Mouse (Mus musculus) kidney, embryonic 16.5 days (tissue): ENCODE measurements around the gene Mast4. TPM values are rescaled to one million over a fixed set of nuclear protein-coding genes. Genes with fewer than 3 reads are reported as not detected.

Source experiments
- ATAC-seq: fragments of 200-750 bp; cut with Nextera tagmentation; 2 replicates; pipeline ENCODE4 v1.8.0; 2017; ENCODE audit warnings: moderate TSS enrichment; ENCODE audit not compliant: low FRiP score, low TSS enrichment
- H3K27ac ChIP-seq: fragments of 300-500 bp; sonication (generic); 2 replicates; pipeline ENCODE4 v1.5.1; 2014; ENCODE audit warnings: low read length
- H3K27me3 ChIP-seq: fragments of 300-500 bp; sonication (generic); 2 replicates; pipeline ENCODE4 v1.6.1; 2014; ENCODE audit warnings: low read length, control low read depth, mixed read lengths; ENCODE audit not compliant: insufficient read depth
- H3K36me3 ChIP-seq: fragments of 300-500 bp; sonication (generic); 2 replicates; pipeline ENCODE4 v1.6.1; 2014; ENCODE audit warnings: low read length, control low read depth, mixed read lengths; ENCODE audit not compliant: insufficient read depth
- H3K4me1 ChIP-seq: fragments of 300-500 bp; sonication (generic); 2 replicates; pipeline ENCODE4 v1.6.1; 2014; ENCODE audit warnings: low read length, control low read depth, mixed read lengths; ENCODE audit not compliant: insufficient read depth
- H3K4me2 ChIP-seq: fragments of 300-500 bp; sonication (generic); replicated peaks from 2 replicates; pipeline ENCODE4 v1.6.1; 2014; ENCODE audit warnings: low read depth, low read length
- H3K4me3 ChIP-seq: fragments of 300-500 bp; sonication (generic); 2 replicates; pipeline ENCODE4 v1.5.1; 2014; ENCODE audit warnings: mild to moderate bottlenecking, low read length
- H3K9ac ChIP-seq: fragments of 300-500 bp; sonication (generic); replicated peaks from 2 replicates; pipeline ENCODE4 v1.6.1; 2014; ENCODE audit warnings: low read length
- H3K9me3 ChIP-seq: fragments of 300-500 bp; sonication (generic); 2 replicates; pipeline ENCODE4 v1.6.1; 2016; ENCODE audit warnings: low read length, control low read depth
- WGBS: fragments of 180-500 bp; shearing (Covaris S2); extraction: QIAGEN DNeasy Blood & Tissue Kit; methylation state at CpG from one replicate; pipeline ENCODE4 v1.1.7; 2014; 5-methylcytosine and 5-hydroxymethylcytosine counted together
- polyA plus RNA-seq: library from polyadenylated mRNA; unstranded; fragments of >200 nt; fragmentation: Nextera tagmentation; extraction: Ambion mirVana; gene quantifications from 2 replicates; pipeline ENCODE4 v1.2.1, GENCODE M21; 2015

The Mast4 gene
- polyA plus RNA-seq, 1 experiment from 2014 or later = 19.9 TPM

- no peak overlapping the region for H3K4me3 ChIP-seq
- no peak overlapping the region for H3K4me2 ChIP-seq
- no peak overlapping the region for H3K27ac ChIP-seq
- H3K4me1 ChIP-seq = no peaks in the 10 kb centered on the region
- H3K9ac ChIP-seq = no peak overlapping the region
- ATAC-seq = no peak
- H3K9me3 ChIP-seq = no peaks in the 10 kb centered on the region
- H3K27me3 ChIP-seq = no peaks in the 10 kb centered on the region
- 85% methylated on average over 7 of the region's 7 CpGs for WGBS
- peaks cover 10% of the 10 kb centered on the region; the same call in 1 of the 2 replicates for H3K36me3 ChIP-seq
Measured at GRCm38 (mm10) chr13:102783531-102784310, 550.6 kb downstream of the Mast4 start.

DNA sequence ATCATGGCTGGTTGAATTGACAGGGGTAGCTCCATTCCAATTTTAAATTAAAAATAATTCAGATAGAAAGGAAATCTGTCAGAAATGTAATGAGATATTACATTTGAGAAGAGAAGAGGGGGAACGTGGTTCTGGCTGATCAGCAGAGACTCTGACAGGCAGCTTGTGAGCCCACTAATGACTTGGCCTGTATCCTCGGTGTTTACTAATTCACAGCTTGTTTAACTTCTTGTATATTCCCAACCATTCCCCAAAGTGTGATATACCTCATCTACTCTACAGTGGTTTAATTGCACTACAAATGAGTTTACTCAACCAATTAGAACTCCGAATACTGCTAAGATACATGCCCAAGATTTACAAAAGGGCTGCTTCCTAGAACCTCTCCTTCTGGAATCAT is 555.0 kb downstream of the Mast4 start:
- H3K27ac ChIP-seq = no peak overlapping the region
- H3K4me3 ChIP-seq = no peak overlapping the region
- H3K9me3 ChIP-seq = no peaks in the 10 kb centered on the region
- H3K9ac ChIP-seq = no peak overlapping the region
- 89% methylated on average over 3 of the region's 3 CpGs for WGBS
- no peak for ATAC-seq
- no peak overlapping the region for H3K4me2 ChIP-seq
- H3K27me3 ChIP-seq = no peaks in the 10 kb centered on the region
- 0 out of 2 replicates have a peak, but pooled peaks cover 2% of the 10 kb centered on the region for H3K36me3 ChIP-seq
- 0 out of 2 replicates have a peak, but pooled peaks cover 3% of the 10 kb centered on the region for H3K4me1 ChIP-seq

- 100% methylated on average over 3 of the region's 3 CpGs for WGBS
- Histone ChIP-seq H3K4me1 (0 out of 2 replicates have a peak, but pooled peaks cover 3% of the 10 kb centered on the region), H3K9me3 (no peaks in the 10 kb centered on the region), H3K27ac (no peak overlapping the region), H3K4me3 (no peak overlapping the region), H3K9ac (no peak overlapping the region), H3K27me3 (no peaks in the 10 kb centered on the region), H3K36me3 (peaks cover 6% of the 10 kb centered on the region; the same call in 1 of the 2 replicates), H3K4me2 (no peak overlapping the region)
- ATAC-seq = no peak
Measured at GRCm38 (mm10) chr13:102778859-102779258, 555.4 kb downstream of the Mast4 start.

DNA sequence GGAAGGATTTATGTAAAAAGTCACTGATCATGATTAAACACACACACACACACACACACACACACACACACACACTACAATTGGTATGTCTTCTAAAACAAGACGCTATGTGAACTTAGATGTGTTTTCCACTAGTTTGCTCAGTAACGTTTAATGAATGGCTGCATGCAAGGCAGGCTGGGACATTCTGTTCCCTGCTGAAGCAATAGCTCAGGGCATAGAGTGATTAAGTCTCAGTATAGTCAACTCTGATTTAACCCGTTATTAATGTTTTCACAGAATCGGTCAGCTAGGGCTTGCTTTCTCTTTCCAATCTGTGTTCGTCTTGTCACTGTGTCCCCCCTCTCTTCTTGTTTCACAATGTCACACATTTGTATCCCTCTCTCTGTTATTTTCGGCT is 558.8 kb downstream of the Mast4 start:
- ATAC-seq = no peak
- no peak overlapping the region for H3K4me3 ChIP-seq
- H3K27me3 ChIP-seq = no peaks in the 10 kb centered on the region
- peaks cover 9% of the 10 kb centered on the region; the same call in 1 of the 2 replicates for H3K36me3 ChIP-seq
- H3K4me2 ChIP-seq = no peak overlapping the region
- no peaks in the 10 kb centered on the region for H3K9me3 ChIP-seq
- no peak overlapping the region for H3K27ac ChIP-seq
- 84% methylated on average over 6 of the region's 6 CpGs for WGBS
- H3K9ac ChIP-seq = no peak overlapping the region
- H3K4me1 ChIP-seq = peaks cover 3% of the 10 kb centered on the region; the same call in 1 of the 2 replicates

- H3K9ac ChIP-seq = no peak overlapping the region
- H3K9me3 ChIP-seq = no peaks in the 10 kb centered on the region
- no peak overlapping the region for H3K4me3 ChIP-seq
- peaks cover 3% of the 10 kb centered on the region; the same call in 1 of the 2 replicates for H3K4me1 ChIP-seq
- H3K4me2 ChIP-seq = no peak overlapping the region
- WGBS = 53% methylated on average over 7 of the region's 7 CpGs
- ATAC-seq = peak; percentile 69
- H3K27ac ChIP-seq = peak overlapping the region; percentile 64; the same call in 1 of the 2 replicates
- H3K36me3 ChIP-seq = peaks cover 11% of the 10 kb centered on the region; the same call in 1 of the 2 replicates
- no peaks in the 10 kb centered on the region for H3K27me3 ChIP-seq
Measured at GRCm38 (mm10) chr13:102774786-102775201, 559.5 kb downstream of the Mast4 start.

DNA sequence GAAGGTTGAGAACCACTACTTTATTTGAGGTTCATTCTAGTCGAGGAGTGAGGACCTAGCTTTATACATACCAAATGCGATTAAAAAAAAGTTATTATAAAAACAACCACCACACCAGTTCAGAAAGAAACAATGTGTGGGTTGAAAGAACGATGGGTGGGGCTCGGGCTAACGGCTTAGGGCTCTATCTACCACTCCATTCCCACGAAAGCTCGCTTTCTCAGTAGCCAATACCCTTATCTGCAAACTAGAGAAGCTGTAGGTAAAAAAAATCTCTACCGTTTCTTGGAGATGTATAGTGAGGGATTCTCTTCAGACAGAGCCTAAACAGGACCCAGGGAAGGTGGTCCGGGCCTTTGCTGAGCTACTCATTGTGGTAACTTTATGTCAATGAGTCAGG is 561.1 kb downstream of the Mast4 start:
- H3K4me2 ChIP-seq = no peak overlapping the region
- H3K27me3 ChIP-seq = no peaks in the 10 kb centered on the region
- no peaks in the 10 kb centered on the region for H3K9me3 ChIP-seq
- ATAC-seq = no peak
- H3K9ac ChIP-seq = no peak overlapping the region
- H3K4me3 ChIP-seq = no peak overlapping the region
- H3K4me1 ChIP-seq = peaks cover 3% of the 10 kb centered on the region; the same call in 1 of the 2 replicates
- 92% methylated on average over 9 of the region's 9 CpGs for WGBS
- H3K27ac ChIP-seq = no peak overlapping the region
- H3K36me3 ChIP-seq = peaks cover 11% of the 10 kb centered on the region; the same call in 1 of the 2 replicates

GRCm38 (mm10) chr13:102770194-102770593 is 564.1 kb downstream of the Mast4 start:
- Histone ChIP-seq H3K27ac (no peak overlapping the region), H3K4me1 (peaks cover 3% of the 10 kb centered on the region; the same call in 1 of the 2 replicates), H3K9me3 (no peaks in the 10 kb centered on the region), H3K27me3 (no peaks in the 10 kb centered on the region), H3K4me3 (no peak overlapping the region), H3K36me3 (peaks cover 23% of the 10 kb centered on the region; the same call in 1 of the 2 replicates), H3K4me2 (no peak overlapping the region), H3K9ac (no peak overlapping the region)
- ATAC-seq = no peak
- 35% methylated on average over 8 of the region's 8 CpGs for WGBS

DNA sequence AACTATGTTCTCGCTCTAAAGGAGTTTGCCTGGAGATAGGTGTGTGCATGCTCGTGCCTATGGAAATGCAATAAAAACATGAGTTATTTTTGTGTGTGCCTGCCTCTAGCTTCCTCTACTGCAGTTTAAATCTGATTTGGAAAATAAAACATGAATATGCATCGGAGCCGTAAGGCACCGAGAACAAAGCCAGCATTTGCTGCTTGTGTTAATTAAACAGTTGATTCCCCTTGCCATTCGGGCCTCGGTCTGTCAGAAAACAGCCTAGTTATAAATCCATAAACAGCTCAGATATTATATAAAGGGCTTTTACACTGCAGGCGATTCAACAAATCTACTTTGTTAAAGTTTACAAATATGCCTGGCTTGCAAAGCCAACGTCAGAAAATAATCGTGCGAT is 565.8 kb downstream of the Mast4 start:
- WGBS = 89% methylated on average over 11 of the region's 11 CpGs

GRCm38 (mm10) chr13:102767110-102767509 is 567.2 kb downstream of the Mast4 start:
- WGBS = 75% methylated on average over 7 of the region's 7 CpGs
- no peaks in the 10 kb centered on the region for H3K27me3 ChIP-seq
- H3K27ac ChIP-seq = no peak overlapping the region
- H3K4me2 ChIP-seq = no peak overlapping the region
- no peak overlapping the region for H3K4me3 ChIP-seq
- no peaks in the 10 kb centered on the region for H3K9me3 ChIP-seq
- H3K9ac ChIP-seq = no peak overlapping the region
- no peak for ATAC-seq
- H3K4me1 ChIP-seq = peaks cover 1% of the 10 kb centered on the region; the same call in 1 of the 2 replicates
- peaks cover 25% of the 10 kb centered on the region; the same call in 1 of the 2 replicates for H3K36me3 ChIP-seq

More for the DNA sequence above, 565.8 kb downstream of the Mast4 start:
- Histone ChIP-seq H3K27ac (no peak overlapping the region), H3K4me3 (no peak overlapping the region), H3K36me3 (peaks cover 25% of the 10 kb centered on the region; the same call in 1 of the 2 replicates), H3K9ac (no peak overlapping the region), H3K27me3 (no peaks in the 10 kb centered on the region), H3K9me3 (no peaks in the 10 kb centered on the region), H3K4me2 (no peak overlapping the region), H3K4me1 (no peaks in the 10 kb centered on the region; the same call in 1 of the 2 replicates)
- ATAC-seq = no peak

GRCm38 (mm10) chr13:102765216-102765615 is 569.1 kb downstream of the Mast4 start:
- Histone ChIP-seq H3K4me1 (peaks cover 2% of the 10 kb centered on the region; the same call in 1 of the 2 replicates), H3K27ac (no peak overlapping the region), H3K4me3 (no peak overlapping the region), H3K36me3 (peaks cover 26% of the 10 kb centered on the region; the same call in 1 of the 2 replicates), H3K9ac (no peak overlapping the region), H3K27me3 (no peaks in the 10 kb centered on the region), H3K4me2 (no peak overlapping the region), H3K9me3 (no peaks in the 10 kb centered on the region)
- ATAC-seq = no peak
- WGBS = 93% methylated on average over 11 of the region's 11 CpGs
